In the genomic region with DNA sequence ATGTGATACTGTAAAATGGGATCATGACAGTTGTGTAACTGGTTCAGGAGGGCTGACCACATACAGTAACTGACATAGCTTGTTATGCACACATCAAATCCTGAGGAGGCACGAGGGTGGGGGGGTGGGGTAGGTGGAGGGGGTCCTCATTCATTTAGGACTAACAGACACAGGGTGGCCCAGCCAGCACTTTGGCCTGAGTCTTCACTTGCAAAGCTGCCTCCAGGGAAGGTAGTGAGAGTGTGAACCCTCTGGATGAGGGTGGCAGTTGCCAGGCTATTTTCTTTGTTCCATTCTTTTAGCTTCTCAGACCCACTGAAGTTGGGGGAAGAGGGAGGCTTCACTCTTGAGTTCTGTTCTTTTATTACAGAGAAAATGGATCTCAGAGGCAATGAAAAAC, we compare ENCODE assay signal across 11 mouse cellular contexts.
DNase-seq lines count a peak whose midpoint lies in the region; ATAC-seq and TF ChIP-seq lines count a peak whose summit lies in the region.
"Had no signal": no experiment of that assay in that cellular context is flagged by ENCODE, and none has a peak within 500 bp of the region (broad histone marks: within the 10 kb centered on the region; RNA-seq: fewer than 3 reads in every experiment).

No protein-coding gene starts in this region.

- no peak; the same call in 1 of the 2 replicates for ATAC-seq in forebrain, embryonic 16.5 days
- no peak for ATAC-seq in neural tube, embryonic 13.5 days (ENCODE audit: low read depth)
- no peak for ATAC-seq in granulocyte monocyte progenitor cell, adult 5-6 weeks (replicated peaks; ENCODE audit: poor library complexity, severe bottlenecking)

- H3K36me3 ChIP-seq in forebrain, embryonic 16.5 days (ENCODE audit: control insufficient read depth, insufficient read depth) = no peaks in the 10 kb centered on the region
- H3K36me3 ChIP-seq in limb, embryonic 10.5 days = no peaks in the 10 kb centered on the region
- no peaks in the 10 kb centered on the region for H3K36me3 ChIP-seq in neural tube, embryonic 13.5 days
- H3K36me3 ChIP-seq: liver, embryonic 13.5 days had no signal

- peak overlapping the region; percentile 67 for H3K4me3 ChIP-seq in left cerebral cortex, adult 2 months
- no peak overlapping the region; the same call in 1 of the 2 replicates for H3K4me3 ChIP-seq in forebrain, embryonic 16.5 days (replicated peaks; ENCODE audit: low read length)
- 0 out of 2 replicates have a peak overlapping the region, but pooled peaks have one; percentile 45 for H3K4me3 ChIP-seq in limb, embryonic 10.5 days
- H3K4me3 ChIP-seq in neural tube, embryonic 13.5 days = peak overlapping the region; percentile 41
- H3K4me3 ChIP-seq: erythroblast, embryonic 14.5 days; gastrocnemius, adult 2 months; liver, embryonic 13.5 days had no signal

- H3K27ac ChIP-seq in left cerebral cortex, adult 2 months = peak overlapping the region; percentile 95
- H3K27ac ChIP-seq in forebrain, embryonic 16.5 days (ENCODE audit: low read length) = no peak overlapping the region
- no peak overlapping the region for H3K27ac ChIP-seq in limb, embryonic 10.5 days
- H3K27ac ChIP-seq in neural tube, embryonic 13.5 days (replicated peaks) = no peak overlapping the region
- H3K27ac ChIP-seq: gastrocnemius, adult 2 months; liver, embryonic 13.5 days had no signal

- intact Hi-C loops in left cerebral cortex, adult 2 months (cut with DNase I) = no loop called here

- no peak for TF ChIP-seq CTCF in left cerebral cortex, adult 2 months (IDR thresholded peaks at IDR 0.05)

- H3K4me2 ChIP-seq in forebrain, embryonic 16.5 days (ENCODE audit: low read length) = peak overlapping the region; percentile 61
- H3K4me2 ChIP-seq in neural tube, embryonic 13.5 days = peak overlapping the region; percentile 62
- H3K4me2 ChIP-seq: liver, embryonic 13.5 days had no signal

- H3K27me3 ChIP-seq in forebrain, embryonic 16.5 days (replicated peaks; ENCODE audit: control insufficient read depth, insufficient read depth, low read length) = no peaks in the 10 kb centered on the region
- H3K27me3 ChIP-seq in limb, embryonic 10.5 days (ENCODE audit: low read depth, poor library complexity, severe bottlenecking) = peaks cover 9% of the 10 kb centered on the region; the same call in 1 of the 2 replicates
- H3K27me3 ChIP-seq in neural tube, embryonic 13.5 days = no peaks in the 10 kb centered on the region; the same call in 1 of the 2 replicates

- no peak for DNase-seq in left cerebral cortex, adult 2 months (ENCODE audit: extremely low spot score in 1 of 2, low spot score in 2 of 2)
- no peak for DNase-seq in left cerebral cortex, adult 9 months (ENCODE audit: low spot score in 2 of 2)
- no peak for DNase-seq in limb, embryonic 10.5 days (ENCODE audit: low spot score)
- DNase-seq in frontal cortex, postnatal 25 days (ENCODE audit: low spot score in 2 of 2) = no peak
- no peak for DNase-seq in gastrocnemius, postnatal 10 days

- no peaks in the 10 kb centered on the region for H3K9me3 ChIP-seq in forebrain, embryonic 16.5 days (ENCODE audit: control insufficient read depth, low read length)
- H3K9me3 ChIP-seq in limb, embryonic 10.5 days (replicated peaks) = no peaks in the 10 kb centered on the region
- no peaks in the 10 kb centered on the region for H3K9me3 ChIP-seq in neural tube, embryonic 13.5 days
- H3K9me3 ChIP-seq: liver, embryonic 13.5 days had no signal

- peaks cover 46% of the 10 kb centered on the region for H3K4me1 ChIP-seq in forebrain, embryonic 16.5 days (replicated peaks; ENCODE audit: control insufficient read depth, insufficient read depth, low read length)
- H3K4me1 ChIP-seq in limb, embryonic 10.5 days = peaks cover 26% of the 10 kb centered on the region
- peaks cover 50% of the 10 kb centered on the region for H3K4me1 ChIP-seq in neural tube, embryonic 13.5 days (replicated peaks)
- H3K4me1 ChIP-seq: liver, embryonic 13.5 days had no signal

- WGBS in forebrain, embryonic 16.5 days = 62% methylated on average over 1 of the region's 1 CpGs
- WGBS in limb, embryonic 10.5 days = 58% methylated on average over 1 of the region's 1 CpGs
- WGBS in neural tube, embryonic 13.5 days = 71% methylated on average over 1 of the region's 1 CpGs

- H3K9ac ChIP-seq in forebrain, embryonic 16.5 days (replicated peaks; ENCODE audit: low read depth, low read length) = no peak overlapping the region; the same call in 1 of the 2 replicates
- H3K9ac ChIP-seq in neural tube, embryonic 13.5 days = no peak overlapping the region
- H3K9ac ChIP-seq: liver, embryonic 13.5 days had no signal
